Mouse (Mus musculus): Measurements from ENCODE around the gene Fam124a. TPM values are rescaled to one million over a fixed set of nuclear protein-coding genes. Genes with fewer than 3 reads are reported as not detected.

Gene Fam124a
- 3.2 and 3.8 TPM in 2 replicates for polyA plus RNA-seq (2014; fragmentation: Nextera tagmentation; extraction: Ambion mirVana)

DNA sequence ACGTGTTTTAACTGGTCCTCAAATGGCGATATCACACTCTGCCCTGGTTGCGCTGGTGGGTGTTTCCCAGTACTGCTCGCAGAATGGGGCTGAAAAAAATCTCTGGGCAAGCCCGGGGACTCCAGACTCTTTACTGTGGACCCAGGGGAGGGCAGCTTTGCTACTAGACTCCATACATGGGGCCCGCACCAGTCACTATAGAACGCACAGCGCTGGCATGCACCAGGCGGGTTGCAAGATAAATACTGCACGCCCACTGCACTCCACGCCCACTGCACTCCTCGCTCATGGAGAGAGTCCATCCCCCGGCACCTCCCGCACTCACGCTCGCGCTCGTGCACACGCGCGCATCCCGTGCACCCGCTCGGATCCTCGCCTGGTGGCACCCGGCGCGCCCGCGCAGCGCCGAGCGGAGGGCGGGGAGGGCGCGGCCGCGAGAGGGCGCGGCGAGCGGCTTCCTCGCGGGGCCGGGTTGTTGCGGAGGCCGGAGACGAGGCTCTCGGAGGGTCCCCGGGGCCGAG is at the start of gene Fam124a:
TSS of gene Fam124a (plus strand) at position 429 of the 521 bp plus-strand sequence.
- Histone ChIP-seq H3K4me1 (ENCODE audit: control insufficient read depth, insufficient read depth, low read length) (no peaks in the 10 kb centered on the region), H3K27me3 (replicated peaks; ENCODE audit: control insufficient read depth, insufficient read depth, low read length) (peaks cover 19% of the 10 kb centered on the region)
- ATAC-seq (ENCODE audit: low read depth), result peak; percentile 93

DNA sequence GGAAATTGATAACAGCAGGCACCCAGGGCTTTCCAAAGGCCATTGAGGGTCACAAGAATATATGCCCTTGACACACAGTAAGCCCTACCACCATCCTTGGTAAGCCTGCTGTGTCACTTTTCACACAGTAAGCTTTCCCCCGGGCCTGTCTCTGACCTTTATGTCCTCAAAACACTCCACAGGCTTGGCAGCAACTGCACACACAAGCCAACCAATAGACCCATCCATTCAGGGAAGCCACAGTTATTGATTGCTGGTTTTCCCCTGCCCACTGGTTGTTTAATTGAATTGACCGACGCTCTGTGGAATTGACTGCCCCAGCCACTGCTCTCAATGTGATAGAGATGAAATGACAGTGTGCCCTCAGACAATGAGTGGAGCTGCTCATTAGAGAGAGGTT is 49.3 kb upstream of the Fam124a start:
- no peak overlapping the region for H3K27ac ChIP-seq (replicated peaks; ENCODE audit: low read depth, low read length)
- H3K9me3 ChIP-seq (ENCODE audit: control insufficient read depth, low read length), result no peaks in the 10 kb centered on the region
- H3K4me1 ChIP-seq (ENCODE audit: control insufficient read depth, insufficient read depth, low read length), result no peaks in the 10 kb centered on the region
- 88% methylated on average over 3 of the region's 3 CpGs for WGBS
- no peaks in the 10 kb centered on the region for H3K36me3 ChIP-seq (ENCODE audit: control insufficient read depth, insufficient read depth, low read length)
- ATAC-seq (ENCODE audit: low read depth), result no peak
- no peak overlapping the region for H3K9ac ChIP-seq (ENCODE audit: low read depth, low read length)
- no peaks in the 10 kb centered on the region for H3K27me3 ChIP-seq (replicated peaks; ENCODE audit: control insufficient read depth, insufficient read depth, low read length)
- H3K4me2 ChIP-seq (ENCODE audit: low read depth, low read length), result no peak overlapping the region
- H3K4me3 ChIP-seq (ENCODE audit: low read depth, low read length), result no peak overlapping the region
- DNase-seq (ENCODE audit: low spot score), result no peak

More for the DNA sequence above, at the start of gene Fam124a:
- H3K4me3 ChIP-seq (ENCODE audit: low read depth, low read length), result peak within 1 kb of the TSS; percentile 66
- no peaks in the 10 kb centered on the region for H3K9me3 ChIP-seq (ENCODE audit: control insufficient read depth, low read length)
- no peaks in the 10 kb centered on the region for H3K36me3 ChIP-seq (ENCODE audit: control insufficient read depth, insufficient read depth, low read length)
- no peak within 1 kb of the TSS for H3K27ac ChIP-seq (replicated peaks; ENCODE audit: low read depth, low read length)
- WGBS, result 1% methylated on average over 35 of the region's 51 CpGs
- H3K9ac ChIP-seq (ENCODE audit: low read depth, low read length), result peak within 1 kb of the TSS; percentile 75
- peak within 1 kb of the TSS; percentile 95 for H3K4me2 ChIP-seq (ENCODE audit: low read depth, low read length)
- DNase-seq (ENCODE audit: low spot score), result peak; percentile 91

DNA sequence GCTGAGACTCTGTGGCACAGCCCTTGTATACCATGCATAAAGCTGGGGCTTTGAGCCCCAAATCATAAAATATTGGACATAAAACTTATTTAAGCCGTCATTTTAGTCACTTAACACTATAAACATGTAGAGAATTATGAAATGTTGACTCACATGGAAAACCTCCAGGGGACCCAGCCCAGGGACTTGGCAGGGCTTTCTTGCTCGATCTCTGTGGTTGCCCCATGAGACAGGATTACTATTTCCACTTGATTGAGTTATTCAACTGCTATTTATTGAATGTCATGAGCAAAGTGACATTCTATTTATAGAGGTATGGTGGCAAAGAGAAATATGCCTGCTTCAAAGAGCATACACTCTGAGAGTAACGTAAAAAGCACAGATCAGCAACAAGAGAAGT is 46.2 kb upstream of the Fam124a start:
- ATAC-seq (ENCODE audit: low read depth), result no peak
- no peak overlapping the region for H3K4me3 ChIP-seq (ENCODE audit: low read depth, low read length)

DNA sequence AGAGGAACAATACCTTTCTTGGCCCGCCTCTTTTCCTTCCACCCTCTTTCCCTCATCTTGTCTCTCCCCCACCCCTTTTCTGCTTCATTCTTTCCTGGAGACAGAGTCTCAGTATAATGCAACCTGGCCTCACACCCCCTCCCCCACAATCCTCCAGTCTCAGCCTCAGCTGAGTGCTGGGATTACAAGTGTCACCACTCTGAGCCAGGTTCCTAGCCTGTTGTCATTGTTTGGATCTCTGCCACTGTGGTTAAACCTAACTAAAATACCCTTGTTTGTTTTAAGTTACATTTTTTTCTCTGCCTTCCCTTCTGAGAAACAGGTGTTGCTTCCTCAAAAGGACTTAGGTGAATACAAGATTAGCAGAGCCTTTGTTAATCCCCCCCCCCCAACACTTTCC is 42.7 kb upstream of the Fam124a start:
- H3K9me3 ChIP-seq (ENCODE audit: control insufficient read depth, low read length), result no peaks in the 10 kb centered on the region
- DNase-seq (ENCODE audit: low spot score) (peak; percentile 79), ATAC-seq (ENCODE audit: low read depth) (peak; percentile 89)
- no peaks in the 10 kb centered on the region for H3K4me1 ChIP-seq (ENCODE audit: control insufficient read depth, insufficient read depth, low read length)
- no peak overlapping the region for H3K4me2 ChIP-seq (ENCODE audit: low read depth, low read length)
- H3K27me3 ChIP-seq (replicated peaks; ENCODE audit: control insufficient read depth, insufficient read depth, low read length), result no peaks in the 10 kb centered on the region
- H3K27ac ChIP-seq (replicated peaks; ENCODE audit: low read depth, low read length), result no peak overlapping the region
- no peak overlapping the region for H3K9ac ChIP-seq (ENCODE audit: low read depth, low read length)
- H3K4me3 ChIP-seq (ENCODE audit: low read depth, low read length), result no peak overlapping the region
- no peaks in the 10 kb centered on the region for H3K36me3 ChIP-seq (ENCODE audit: control insufficient read depth, insufficient read depth, low read length)
- 81% methylated on average over 1 of the region's 1 CpGs for WGBS

More for the DNA sequence above, 46.2 kb upstream of the Fam124a start:
- Histone ChIP-seq H3K9me3 (ENCODE audit: control insufficient read depth, low read length) (no peaks in the 10 kb centered on the region), H3K27me3 (replicated peaks; ENCODE audit: control insufficient read depth, insufficient read depth, low read length) (no peaks in the 10 kb centered on the region), H3K4me2 (ENCODE audit: low read depth, low read length) (no peak overlapping the region), H3K4me1 (ENCODE audit: control insufficient read depth, insufficient read depth, low read length) (no peaks in the 10 kb centered on the region), H3K36me3 (ENCODE audit: control insufficient read depth, insufficient read depth, low read length) (no peaks in the 10 kb centered on the region), H3K27ac (replicated peaks; ENCODE audit: low read depth, low read length) (no peak overlapping the region), H3K9ac (ENCODE audit: low read depth, low read length) (no peak overlapping the region)
- WGBS, result 49% methylated on average over 3 of the region's 3 CpGs
- peak; percentile 35 for DNase-seq (ENCODE audit: low spot score)

DNA sequence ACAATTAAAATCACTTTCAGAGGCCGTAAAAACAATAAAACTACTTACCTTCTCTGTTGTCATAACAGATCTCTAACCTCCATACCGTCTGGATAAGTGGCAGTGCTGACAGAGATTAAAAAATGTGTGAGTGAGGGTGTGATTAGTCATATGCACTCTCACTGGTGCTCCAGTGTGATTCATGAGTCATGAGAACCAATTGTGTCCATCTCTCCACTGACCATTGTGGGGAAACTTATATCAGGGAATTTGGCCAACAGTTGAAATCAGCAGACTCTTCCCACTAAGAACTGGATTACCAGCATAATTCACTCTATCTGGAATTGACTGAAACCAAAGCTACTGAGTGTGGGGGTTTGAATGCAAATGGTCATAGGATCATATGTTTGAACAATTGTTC is 24.6 kb upstream of the Fam124a start:
- Histone ChIP-seq H3K4me3 (ENCODE audit: low read depth, low read length) (no peak overlapping the region), H3K27me3 (replicated peaks; ENCODE audit: control insufficient read depth, insufficient read depth, low read length) (no peaks in the 10 kb centered on the region), H3K9ac (ENCODE audit: low read depth, low read length) (no peak overlapping the region), H3K9me3 (ENCODE audit: control insufficient read depth, low read length) (no peaks in the 10 kb centered on the region), H3K36me3 (ENCODE audit: control insufficient read depth, insufficient read depth, low read length) (no peaks in the 10 kb centered on the region), H3K4me1 (ENCODE audit: control insufficient read depth, insufficient read depth, low read length) (no peaks in the 10 kb centered on the region), H3K27ac (replicated peaks; ENCODE audit: low read depth, low read length) (no peak overlapping the region), H3K4me2 (ENCODE audit: low read depth, low read length) (no peak overlapping the region)
- 66% methylated on average over 2 of the region's 2 CpGs for WGBS
- DNase-seq (ENCODE audit: low spot score) (no peak), ATAC-seq (ENCODE audit: low read depth) (no peak)

DNA sequence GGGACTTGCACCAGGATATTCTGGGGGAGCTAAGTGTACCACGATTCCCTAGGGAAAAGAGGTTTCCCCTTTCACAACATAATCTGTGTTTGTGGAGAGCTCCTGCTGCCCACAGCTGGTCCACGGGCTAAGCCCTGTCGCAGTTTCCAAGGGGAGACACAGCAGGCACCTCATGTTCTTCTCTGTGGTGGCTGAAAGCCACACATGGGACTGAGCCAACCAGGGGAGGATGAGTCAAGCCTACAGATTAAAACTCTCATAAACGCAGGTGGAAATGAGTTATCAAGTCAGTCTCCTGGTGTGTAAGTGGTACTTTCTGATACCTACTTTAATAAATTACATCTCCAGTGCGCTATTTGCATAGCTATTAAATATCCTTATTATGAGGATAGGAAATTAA is 19.4 kb upstream of the Fam124a start:
- no peak overlapping the region for H3K27ac ChIP-seq (replicated peaks; ENCODE audit: low read depth, low read length)
- no peaks in the 10 kb centered on the region for H3K4me1 ChIP-seq (ENCODE audit: control insufficient read depth, insufficient read depth, low read length)
- no peak overlapping the region for H3K9ac ChIP-seq (ENCODE audit: low read depth, low read length)
- DNase-seq (ENCODE audit: low spot score), result no peak
- no peak overlapping the region for H3K4me2 ChIP-seq (ENCODE audit: low read depth, low read length)
- no peaks in the 10 kb centered on the region for H3K27me3 ChIP-seq (replicated peaks; ENCODE audit: control insufficient read depth, insufficient read depth, low read length)
- H3K4me3 ChIP-seq (ENCODE audit: low read depth, low read length), result no peak overlapping the region
- no peaks in the 10 kb centered on the region for H3K36me3 ChIP-seq (ENCODE audit: control insufficient read depth, insufficient read depth, low read length)
- peak; percentile 33; the same call in 1 of the 2 replicates for ATAC-seq (ENCODE audit: low read depth)
- no peaks in the 10 kb centered on the region for H3K9me3 ChIP-seq (ENCODE audit: control insufficient read depth, low read length)
- whole genome bisulfite sequencing, result 56% methylated on average over 5 of the region's 5 CpGs

DNA sequence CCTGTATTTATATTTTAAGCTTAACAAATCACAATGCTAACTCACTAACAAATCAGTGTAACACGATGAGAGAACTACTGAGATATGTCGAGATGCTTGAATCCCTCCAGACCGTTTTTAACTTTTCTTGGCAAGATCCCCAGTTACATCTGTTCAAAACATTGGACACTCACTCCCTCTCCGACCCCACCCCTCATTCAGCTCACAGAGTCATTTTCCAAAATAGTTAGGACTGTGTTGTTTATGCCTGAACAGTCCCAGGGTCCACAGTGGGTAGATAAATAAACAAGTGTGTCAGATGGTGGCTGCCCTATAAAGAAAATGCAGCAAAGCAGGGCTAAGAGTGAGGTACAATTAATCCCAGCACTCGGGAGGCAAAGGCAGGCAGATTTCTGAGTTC is 18.5 kb upstream of the Fam124a start:
- no peak overlapping the region for H3K27ac ChIP-seq (replicated peaks; ENCODE audit: low read depth, low read length)
- H3K4me1 ChIP-seq (ENCODE audit: control insufficient read depth, insufficient read depth, low read length), result no peaks in the 10 kb centered on the region
- H3K4me3 ChIP-seq (ENCODE audit: low read depth, low read length), result no peak overlapping the region
- no peak for ATAC-seq (ENCODE audit: low read depth)
- no peak overlapping the region for H3K9ac ChIP-seq (ENCODE audit: low read depth, low read length)
- 54% methylated on average over 5 of the region's 5 CpGs for WGBS
- no peaks in the 10 kb centered on the region for H3K9me3 ChIP-seq (ENCODE audit: control insufficient read depth, low read length)
- no peak overlapping the region for H3K4me2 ChIP-seq (ENCODE audit: low read depth, low read length)
- no peaks in the 10 kb centered on the region for H3K27me3 ChIP-seq (replicated peaks; ENCODE audit: control insufficient read depth, insufficient read depth, low read length)
- peak; percentile 62 for DNase-seq (ENCODE audit: low spot score)
- H3K36me3 ChIP-seq (ENCODE audit: control insufficient read depth, insufficient read depth, low read length), result no peaks in the 10 kb centered on the region

DNA sequence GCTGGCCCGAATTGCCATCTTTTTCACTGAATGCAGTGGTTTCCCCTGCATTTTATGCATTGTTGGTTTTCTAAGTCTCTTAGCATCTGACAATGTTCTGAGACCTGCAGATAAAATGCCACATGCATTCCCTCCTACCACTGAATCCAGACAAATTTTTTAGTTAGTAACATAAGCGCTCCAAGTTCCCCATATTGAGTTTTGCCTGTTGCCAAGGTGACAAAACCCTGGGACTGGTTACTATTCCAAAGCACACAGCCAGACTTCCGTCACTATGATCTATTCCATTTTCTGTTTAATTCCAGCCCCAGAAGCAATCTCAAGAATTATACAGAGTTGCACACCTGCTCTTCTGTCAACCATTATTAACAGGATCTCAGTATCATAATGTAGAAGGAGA is 15.7 kb upstream of the Fam124a start:
- Histone ChIP-seq H3K4me1 (ENCODE audit: control insufficient read depth, insufficient read depth, low read length) (no peaks in the 10 kb centered on the region), H3K27ac (replicated peaks; ENCODE audit: low read depth, low read length) (no peak overlapping the region), H3K4me2 (ENCODE audit: low read depth, low read length) (no peak overlapping the region), H3K4me3 (ENCODE audit: low read depth, low read length) (no peak overlapping the region), H3K9me3 (ENCODE audit: control insufficient read depth, low read length) (no peaks in the 10 kb centered on the region), H3K9ac (ENCODE audit: low read depth, low read length) (no peak overlapping the region), H3K27me3 (replicated peaks; ENCODE audit: control insufficient read depth, insufficient read depth, low read length) (no peaks in the 10 kb centered on the region), H3K36me3 (ENCODE audit: control insufficient read depth, insufficient read depth, low read length) (no peaks in the 10 kb centered on the region)
- WGBS, result 77% methylated on average over 3 of the region's 3 CpGs
- no peak for DNase-seq (ENCODE audit: low spot score)
- no peak for ATAC-seq (ENCODE audit: low read depth)

DNA sequence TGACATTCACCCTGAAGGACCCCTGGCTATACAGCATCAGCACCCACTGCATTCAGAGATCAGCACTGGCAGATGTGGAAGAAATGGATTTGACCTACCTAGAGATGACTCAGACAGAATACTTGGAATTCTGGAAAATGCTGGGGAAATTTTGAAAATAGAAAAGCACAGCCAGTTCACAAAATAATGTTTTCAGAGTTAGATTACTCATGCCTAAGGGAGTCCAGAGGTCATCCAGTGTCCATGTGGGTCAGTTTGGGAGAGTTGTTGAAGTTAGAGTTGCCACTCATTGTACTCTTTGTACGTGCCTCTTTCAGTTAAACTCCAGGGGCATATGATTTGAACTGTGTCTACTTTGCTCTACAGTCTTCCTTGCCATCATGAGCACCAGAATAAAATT is 13.8 kb upstream of the Fam124a start:
- Histone ChIP-seq H3K4me3 (ENCODE audit: low read depth, low read length) (no peak overlapping the region), H3K9me3 (ENCODE audit: control insufficient read depth, low read length) (no peaks in the 10 kb centered on the region), H3K27ac (replicated peaks; ENCODE audit: low read depth, low read length) (no peak overlapping the region), H3K9ac (ENCODE audit: low read depth, low read length) (no peak overlapping the region), H3K4me2 (ENCODE audit: low read depth, low read length) (no peak overlapping the region), H3K4me1 (ENCODE audit: control insufficient read depth, insufficient read depth, low read length) (no peaks in the 10 kb centered on the region), H3K36me3 (ENCODE audit: control insufficient read depth, insufficient read depth, low read length) (no peaks in the 10 kb centered on the region), H3K27me3 (replicated peaks; ENCODE audit: control insufficient read depth, insufficient read depth, low read length) (no peaks in the 10 kb centered on the region)
- DNase-seq (ENCODE audit: low spot score) (no peak), ATAC-seq (ENCODE audit: low read depth) (no peak)
- 86% methylated on average over 1 of the region's 1 CpGs for WGBS
